Mouse (Mus musculus): ENCODE results near the gene Ralgds.
A peak's percentile ranks its signal among the peaks of the same experiment; 100 is the strongest.

Ralgds gene

GRCm38 (mm10) chr2:28533901-28534435 is 21.0 kb downstream of the Ralgds start:
- DNase-seq (ENCODE audit: low read depth), result no peak

- DNase-seq (ENCODE audit: low read depth), result no peak
Measured at GRCm38 (mm10) chr2:28534436-28535262, 21.7 kb downstream of the Ralgds start.

- DNase-seq (ENCODE audit: low read depth), result no peak
Measured at GRCm38 (mm10) chr2:28535263-28535540, 22.3 kb downstream of the Ralgds start.

- DNase-seq (ENCODE audit: low read depth), result no peak
Measured at GRCm38 (mm10) chr2:28535650-28536049, 22.7 kb downstream of the Ralgds start.

- no peak for DNase-seq (ENCODE audit: low read depth)
Measured at GRCm38 (mm10) chr2:28536166-28536565, 23.2 kb downstream of the Ralgds start.

GRCm38 (mm10) chr2:28536766-28537633 is 24.1 kb downstream of the Ralgds start:
- no peak for DNase-seq (ENCODE audit: low read depth)

- no peak for DNase-seq (ENCODE audit: low read depth)
Measured at GRCm38 (mm10) chr2:28537634-28537920, 24.7 kb downstream of the Ralgds start.

GRCm38 (mm10) chr2:28537995-28538816 is 25.3 kb downstream of the Ralgds start:
- DNase-seq (ENCODE audit: low read depth), result no peak

- no peak for DNase-seq (ENCODE audit: low read depth)
Measured at GRCm38 (mm10) chr2:28538817-28539128, 25.8 kb downstream of the Ralgds start.

GRCm38 (mm10) chr2:28539206-28539605 is 26.3 kb downstream of the Ralgds start:
- no peak for DNase-seq (ENCODE audit: low read depth)

GRCm38 (mm10) chr2:28539949-28540348 is 27.0 kb downstream of the Ralgds start:
- DNase-seq (ENCODE audit: low read depth), result peak; percentile 85

- DNase-seq (ENCODE audit: low read depth), result no peak
Measured at GRCm38 (mm10) chr2:28540587-28541227, 27.8 kb downstream of the Ralgds start.

- no peak for DNase-seq (ENCODE audit: low read depth)
Measured at GRCm38 (mm10) chr2:28543894-28544293, 31.0 kb downstream of the Ralgds start.

- peak; percentile 81 for DNase-seq (ENCODE audit: low read depth)
Measured at GRCm38 (mm10) chr2:28545976-28546375, 33.1 kb downstream of the Ralgds start.

GRCm38 (mm10) chr2:28546560-28546959 is 33.6 kb downstream of the Ralgds start:
- no peak for DNase-seq (ENCODE audit: low read depth)

GRCm38 (mm10) chr2:28547237-28548172 is 34.6 kb downstream of the Ralgds start:
- DNase-seq (ENCODE audit: low read depth), result peak; percentile 79

- DNase-seq (ENCODE audit: low read depth), result no peak
Measured at GRCm38 (mm10) chr2:28549157-28549556, 36.2 kb downstream of the Ralgds start.

- no peak for DNase-seq (ENCODE audit: low read depth)
Measured at GRCm38 (mm10) chr2:28552301-28552700, 39.4 kb downstream of the Ralgds start.

- DNase-seq (ENCODE audit: low read depth), result no peak
Measured at GRCm38 (mm10) chr2:28557452-28557851, 44.5 kb downstream of the Ralgds start.

GRCm38 (mm10) chr2:28563303-28563702 is 50.4 kb downstream of the Ralgds start, which contains the start of gene Cel:
Gene Cel (minus strand): TSS chr2:28563403.
- DNase-seq (ENCODE audit: low read depth), result no peak

- no peak for DNase-seq (ENCODE audit: low read depth)
Measured at GRCm38 (mm10) chr2:28563830-28564229, 50.9 kb downstream of the Ralgds start.

All from 416B (cell line).